Mouse (Mus musculus): ENCODE results near the gene Bcl6b.

GRCm38 (mm10) chr11:70191188-70191587 lies 38.4 kb downstream of the Bcl6b start:
- no peak for TF ChIP-seq CTCF (IDR thresholded peaks at IDR 0.05; ENCODE audit: low read depth, low read length)
- no peak for TF ChIP-seq GATA1 (IDR thresholded peaks at IDR 0.05; ENCODE audit: borderline replicate concordance, low read length)
- no peak for TF ChIP-seq TAL1 (conservative IDR thresholded peaks at IDR 0.05; ENCODE audit: low read depth, low read length)
- no peak for TF ChIP-seq POLR2AphosphoS5 (IDR thresholded peaks at IDR 0.05; ENCODE audit: insufficient replicate concordance, low read depth, low read length)
